Mouse (Mus musculus) lung, postnatal 0 days (tissue): Measurements from ENCODE around the gene Xylt1. TPM values are rescaled to one million over a fixed set of nuclear protein-coding genes. Genes with fewer than 3 reads are reported as not detected.

Experiments
- ATAC-seq: fragments of 200-750 bp; cut with Nextera tagmentation; 2 replicates; pipeline ENCODE4 v1.8.0; 2017; ENCODE audit warnings: moderate library complexity
- DNase-seq: peaks from one replicate; pipeline ENCODE4 v3.0.0-alpha.2; 2016; ENCODE audit warnings: low spot score
- H3K27ac ChIP-seq: fragments of 300-500 bp; sonication (generic); 2 replicates; pipeline ENCODE4 v1.5.1; 2014; ENCODE audit warnings: antibody characterized with exemption, mild to moderate bottlenecking, low read length, mixed read lengths
- H3K27me3 ChIP-seq: fragments of 300-500 bp; sonication (generic); replicated peaks from 2 replicates; pipeline ENCODE4 v1.6.1; 2014; ENCODE audit warnings: low read length, mixed read lengths; ENCODE audit not compliant: insufficient read depth
- H3K36me3 ChIP-seq: fragments of 300-500 bp; sonication (generic); 2 replicates; pipeline ENCODE4 v1.6.1; 2014; ENCODE audit warnings: low read length, mixed read lengths; ENCODE audit not compliant: insufficient read depth
- H3K4me1 ChIP-seq: fragments of 300-500 bp; sonication (generic); 2 replicates; pipeline ENCODE4 v1.6.1; 2014; ENCODE audit warnings: antibody characterized with exemption, low read depth, low read length, mixed read lengths; ENCODE audit not compliant: insufficient read depth
- H3K4me2 ChIP-seq: fragments of 300-500 bp; sonication (generic); replicated peaks from 2 replicates; pipeline ENCODE4 v1.6.1; 2014; ENCODE audit warnings: low read depth, mild to moderate bottlenecking, low read length, moderate library complexity, mixed read lengths
- H3K4me3 ChIP-seq: fragments of 300-500 bp; sonication (generic); 2 replicates; pipeline ENCODE4 v1.5.1; 2014; ENCODE audit warnings: low read depth, low read length
- H3K9ac ChIP-seq: fragments of 300-500 bp; sonication (generic); replicated peaks from 2 replicates; pipeline ENCODE4 v1.6.1; 2014; ENCODE audit warnings: low read depth, mild to moderate bottlenecking
- H3K9me3 ChIP-seq: fragments of 300-500 bp; sonication (generic); 2 replicates; pipeline ENCODE4 v1.6.1; 2016; ENCODE audit warnings: low read length, mixed read lengths
- CTCF ChIP-seq: IDR thresholded peaks from 2 replicates; pipeline ENCODE4 v1.5.1; 2016; ENCODE audit warnings: antibody characterized with exemption, mild to moderate bottlenecking
- EP300 ChIP-seq: IDR thresholded peaks from 2 replicates; pipeline ENCODE4 v1.6.1; 2016; ENCODE audit warnings: antibody characterized with exemption, mild to moderate bottlenecking, control low read depth
- WGBS: fragments of 180-500 bp; shearing (Covaris S2); extraction: QIAGEN DNeasy Blood & Tissue Kit; methylation state at CpG from one replicate; pipeline ENCODE4 v1.1.7; 2014; 5-methylcytosine and 5-hydroxymethylcytosine counted together
- polyA plus RNA-seq: library from polyadenylated mRNA; unstranded; fragments of >200 nt; fragmentation: Nextera tagmentation; extraction: Ambion mirVana; gene quantifications from 2 replicates; pipeline ENCODE4 v1.2.1, GENCODE M21; 2015

Xylt1 gene
- polyA plus RNA-seq, 1 experiment from 2014 or later, result 0.45 TPM

GRCm38 (mm10) chr7:117700066-117700465 is 319.3 kb downstream of the Xylt1 start:
- Histone ChIP-seq H3K27me3 (no peaks in the 10 kb centered on the region), H3K9ac (no peak overlapping the region), H3K9me3 (no peaks in the 10 kb centered on the region), H3K36me3 (no peaks in the 10 kb centered on the region), H3K4me2 (no peak overlapping the region), H3K4me3 (no peak overlapping the region), H3K27ac (no peak overlapping the region), H3K4me1 (no peaks in the 10 kb centered on the region)
- no peak for DNase-seq
- WGBS, result 50% methylated on average over 6 of the region's 6 CpGs
- ATAC-seq, result 0 out of 2 replicates have a peak, but pooled peaks have one; percentile 49
- no peak for TF ChIP-seq EP300

- H3K27me3 ChIP-seq, result no peaks in the 10 kb centered on the region
- H3K36me3 ChIP-seq, result no peaks in the 10 kb centered on the region
- WGBS, result 36% methylated on average over 10 of the region's 10 CpGs
- no peak overlapping the region for H3K27ac ChIP-seq
- DNase-seq, result peak; percentile 24
- no peaks in the 10 kb centered on the region for H3K4me1 ChIP-seq
- no peak overlapping the region for H3K9ac ChIP-seq
- ATAC-seq, result no peak
- TF ChIP-seq CTCF (peak; percentile 39), EP300 (no peak)
- no peak overlapping the region for H3K4me3 ChIP-seq
- no peak overlapping the region for H3K4me2 ChIP-seq
- H3K9me3 ChIP-seq, result no peaks in the 10 kb centered on the region
These were observed 329.3 kb downstream of the Xylt1 start for GRCm38 (mm10) chr7:117709901-117710607.

- no peak for ATAC-seq
- no peaks in the 10 kb centered on the region for H3K36me3 ChIP-seq
- TF ChIP-seq EP300, result no peak
- TF ChIP-seq CTCF, result no peak
- no peaks in the 10 kb centered on the region for H3K9me3 ChIP-seq
- no peak overlapping the region for H3K4me3 ChIP-seq
- DNase-seq, result no peak
- H3K4me2 ChIP-seq, result no peak overlapping the region
- WGBS, result 85% methylated on average over 5 of the region's 5 CpGs
- H3K4me1 ChIP-seq, result no peaks in the 10 kb centered on the region
- H3K27me3 ChIP-seq, result no peaks in the 10 kb centered on the region
- H3K9ac ChIP-seq, result no peak overlapping the region
- H3K27ac ChIP-seq, result no peak overlapping the region
These were observed 336.2 kb downstream of the Xylt1 start for GRCm38 (mm10) chr7:117716876-117717408.

- Histone ChIP-seq H3K4me1 (no peaks in the 10 kb centered on the region), H3K9ac (no peak overlapping the region), H3K4me2 (no peak overlapping the region), H3K27ac (no peak overlapping the region), H3K36me3 (no peaks in the 10 kb centered on the region), H3K9me3 (no peaks in the 10 kb centered on the region), H3K27me3 (no peaks in the 10 kb centered on the region), H3K4me3 (no peak overlapping the region)
- DNase-seq (no peak), ATAC-seq (no peak)
- 57% methylated on average over 6 of the region's 6 CpGs for WGBS
- TF ChIP-seq EP300, result no peak
- no peak for TF ChIP-seq CTCF
These were observed 339.6 kb downstream of the Xylt1 start for GRCm38 (mm10) chr7:117720426-117720825.
